Mouse (Mus musculus): ENCODE data around the gene Dnah3. TPM values are rescaled to one million over a fixed set of nuclear protein-coding genes. Genes with fewer than 3 reads are reported as not detected.

Gene Dnah3
- total RNA-seq, 2 experiments from 2014 or later = 0.12 to 0.19 TPM

GRCm38 (mm10) chr7:119879171-119879570 lies 215.9 kb downstream of the Dnah3 start:
- no peak for DNase-seq (ENCODE audit: low spot score in 2 of 2)

DNA sequence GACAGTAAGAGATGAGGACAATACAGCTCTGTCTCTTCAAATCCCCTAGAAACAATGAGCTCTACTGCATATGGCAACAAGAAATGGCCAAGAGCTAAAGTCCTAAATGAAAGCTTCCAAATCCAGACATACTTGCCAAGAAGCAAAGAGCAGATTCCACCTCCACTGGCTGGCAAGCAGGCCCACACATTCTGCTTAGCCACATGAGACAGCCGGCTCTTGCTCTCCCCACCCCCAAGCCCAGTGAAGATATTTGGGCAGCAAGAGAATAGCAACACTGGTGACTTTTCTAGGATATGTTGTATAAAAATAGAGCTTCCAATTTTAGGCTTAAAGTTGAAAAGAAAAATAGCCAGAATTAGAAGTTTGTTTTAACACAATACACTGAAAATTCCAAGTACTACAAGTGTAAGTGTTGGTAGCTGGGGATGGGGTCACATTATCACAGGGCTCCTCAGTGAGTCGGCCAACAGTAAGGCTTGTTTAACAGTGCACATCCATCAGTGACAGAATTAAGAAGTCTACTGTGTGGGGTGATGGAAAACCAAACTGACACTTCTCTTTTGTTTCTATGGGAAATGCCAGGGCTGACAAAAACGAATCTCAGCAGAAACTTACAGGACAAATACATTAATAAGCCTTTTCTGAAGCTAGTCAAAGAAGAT lies 219.2 kb downstream of the Dnah3 start:
- peak; percentile 63 to 73 for DNase-seq (ENCODE audit: low spot score in 2 of 2)

DNA sequence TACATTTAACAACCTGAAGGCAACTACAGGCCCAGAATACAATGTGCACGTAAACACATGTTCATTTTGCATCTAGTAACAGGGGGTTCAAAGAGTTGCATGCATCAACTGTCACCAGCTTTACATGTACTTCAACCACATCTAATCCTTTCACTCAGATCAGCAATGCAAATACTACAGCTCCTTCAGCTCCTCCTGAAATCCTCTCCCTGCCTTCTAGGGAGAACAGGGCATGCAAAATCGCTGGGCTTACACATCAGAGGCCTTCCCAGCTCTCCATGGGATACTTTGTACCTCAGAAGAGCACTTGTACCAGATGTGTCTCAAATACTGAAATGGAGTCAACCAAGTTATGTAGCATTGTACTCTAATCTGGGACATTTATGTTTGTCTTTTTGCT lies 222.0 kb downstream of the Dnah3 start:
- no peak for DNase-seq (ENCODE audit: low spot score in 2 of 2)

Other genes starting within 250 kb of the Dnah3 start
- gene Lyrm1, start 199.4 kb downstream of the Dnah3 start, total RNA-seq (2021) = 10 to 100 TPM; 13.5 to 13.8 TPM
- gene Dcun1d3, start 199.0 kb downstream of the Dnah3 start, total RNA-seq (2021) = 10 to 100 TPM; 30.9 to 31.3 TPM
- 10 to 100 TPM; 12.9 to 14.1 TPM for gene Tmem159, start 7.1 kb upstream of the Dnah3 start, total RNA-seq (2021)
- gene Zp2, start 50.0 kb upstream of the Dnah3 start, total RNA-seq (2021) = under 1 TPM in 1 of 2 experiments, not detected in 1; 0.30 TPM
- under 1 TPM; 0.21 to 0.40 TPM for gene Anks4b, start 78.6 kb upstream of the Dnah3 start, total RNA-seq (2021)
- 10 to 100 TPM; 59.8 to 86.8 TPM for gene Crym, start 106.8 kb upstream of the Dnah3 start, total RNA-seq (2021)
- not detected for gene Abca14, start 108.7 kb upstream of the Dnah3 start, total RNA-seq (2021)
- not detected for gene Abca15, start 233.4 kb upstream of the Dnah3 start, total RNA-seq (2021)

All from left cerebral cortex, adult 18-20 months (tissue).